Mouse (Mus musculus): ENCODE measurements around the gene Snd1. TPM values are rescaled to one million over a fixed set of nuclear protein-coding genes. Genes with fewer than 3 reads are reported as not detected.

Snd1 gene
- total RNA-seq, 2 experiments from 2014 or later = 19.8 to 24.8 TPM

DNA sequence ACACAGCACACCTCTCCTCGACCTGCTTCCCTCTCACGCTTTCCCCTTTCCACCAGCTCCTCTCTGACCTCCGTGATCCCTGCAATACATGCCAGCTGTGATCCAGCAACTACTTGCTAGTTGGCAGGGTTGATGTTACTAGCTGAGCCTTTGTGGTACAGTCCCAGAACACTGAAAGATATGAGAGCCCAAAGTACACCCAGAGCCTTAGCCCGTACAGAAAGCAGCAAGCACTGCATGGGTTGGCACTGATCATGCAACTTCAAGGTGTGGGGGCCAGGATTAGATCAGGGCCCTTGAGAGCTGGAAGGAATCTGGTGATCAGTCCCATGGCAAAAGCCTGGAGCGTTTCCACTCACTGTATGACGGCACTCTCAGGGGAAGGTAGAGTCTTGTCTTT lies 372.7 kb downstream of the Snd1 start:
- no peak for ATAC-seq (replicated peaks; ENCODE audit: low FRiP score, poor library complexity, severe bottlenecking)

DNA sequence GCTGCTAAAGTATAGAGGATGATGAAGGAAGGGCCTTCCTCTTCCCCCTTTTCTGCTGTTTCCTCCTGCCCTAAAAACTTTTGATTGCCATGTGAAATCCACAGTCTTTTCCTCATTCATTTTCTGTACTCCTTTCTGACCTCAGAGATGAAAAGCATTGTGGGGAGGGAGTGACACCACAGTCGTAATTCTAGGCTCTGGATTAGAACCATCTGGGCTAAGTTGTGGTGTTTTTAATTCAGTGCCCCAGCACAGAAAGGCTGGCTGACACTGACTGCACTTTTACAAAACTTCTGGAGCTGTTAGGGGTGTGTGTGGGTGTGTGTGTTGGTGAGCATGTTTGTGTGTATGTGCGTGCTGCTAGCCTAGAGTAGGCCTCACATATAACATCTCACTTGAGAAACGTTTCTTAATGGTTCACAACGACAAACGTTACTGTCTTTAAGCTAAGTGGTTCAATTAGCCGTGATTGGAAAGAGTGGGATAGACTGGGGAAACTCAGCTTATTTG lies 373.4 kb downstream of the Snd1 start:
- no peak for ATAC-seq (replicated peaks; ENCODE audit: low FRiP score, poor library complexity, severe bottlenecking)

DNA sequence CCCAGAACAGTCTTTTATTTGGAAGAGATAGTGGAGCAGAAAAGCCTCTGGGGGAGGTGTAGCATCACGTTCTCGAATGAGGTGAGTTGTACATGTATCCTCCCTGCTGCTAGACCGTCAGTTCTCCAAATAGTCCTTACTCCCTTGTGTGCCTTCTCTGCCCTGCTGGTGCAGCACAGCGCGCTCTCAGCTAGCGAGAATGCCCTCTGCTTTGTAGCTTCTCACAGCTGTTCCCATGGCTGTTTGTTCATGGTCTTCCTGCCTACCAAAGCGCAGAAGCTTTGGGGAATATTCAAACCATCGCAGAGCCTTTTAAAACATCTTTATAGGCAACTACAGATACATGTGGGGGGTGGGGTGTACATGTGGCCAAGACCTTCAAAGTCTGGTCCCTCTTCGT lies 374.0 kb downstream of the Snd1 start:
- ATAC-seq (replicated peaks; ENCODE audit: low FRiP score, poor library complexity, severe bottlenecking) = no peak

DNA sequence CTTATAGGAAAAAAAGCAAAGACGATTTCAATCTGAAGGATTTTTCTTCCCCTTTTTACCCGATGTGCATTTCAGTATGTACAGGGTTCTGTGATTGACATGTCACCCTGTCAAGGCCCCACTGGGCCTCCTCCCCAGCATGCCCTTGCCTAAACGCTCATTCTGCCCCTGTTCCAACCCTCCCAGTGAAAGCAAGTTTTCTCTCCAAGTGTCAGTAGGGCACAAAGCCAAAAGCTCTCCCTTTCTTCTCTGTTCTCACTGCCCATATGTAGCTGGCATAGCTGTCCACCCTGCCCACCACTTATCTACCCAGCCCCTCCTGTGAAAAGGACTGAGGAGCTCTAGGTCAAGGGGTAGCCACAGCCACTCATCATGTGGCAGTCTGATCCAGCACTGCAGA lies 374.4 kb downstream of the Snd1 start:
- no peak for ATAC-seq (replicated peaks; ENCODE audit: low FRiP score, poor library complexity, severe bottlenecking)

DNA sequence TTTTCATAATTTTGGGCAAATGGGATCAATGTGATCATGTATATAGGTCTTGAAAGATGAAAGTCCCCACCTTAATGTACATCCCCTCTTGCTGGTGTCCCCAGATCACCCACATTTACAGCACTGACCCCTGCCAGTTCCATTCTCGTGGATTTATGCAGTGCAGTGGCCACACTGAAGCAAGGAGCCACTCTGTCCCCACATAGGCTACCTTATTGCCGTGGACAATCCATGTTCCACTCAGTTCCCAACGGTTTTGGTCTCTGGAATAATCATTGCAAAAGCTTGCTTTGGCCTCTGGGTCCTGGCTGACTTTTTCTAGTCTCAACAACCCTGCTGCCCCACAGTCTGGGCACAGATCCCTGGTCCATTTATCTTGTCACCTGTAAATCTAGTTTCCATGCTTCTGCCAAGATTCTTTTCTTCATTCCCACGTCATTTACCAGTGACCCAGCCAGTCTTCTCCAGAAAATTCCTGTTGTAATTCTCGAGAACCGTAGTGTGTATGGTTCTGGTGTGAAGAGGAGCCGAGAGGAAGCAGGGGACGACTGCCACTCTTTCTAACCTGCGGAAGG lies 375.5 kb downstream of the Snd1 start:
- ATAC-seq (replicated peaks; ENCODE audit: low FRiP score, poor library complexity, severe bottlenecking) = no peak

DNA sequence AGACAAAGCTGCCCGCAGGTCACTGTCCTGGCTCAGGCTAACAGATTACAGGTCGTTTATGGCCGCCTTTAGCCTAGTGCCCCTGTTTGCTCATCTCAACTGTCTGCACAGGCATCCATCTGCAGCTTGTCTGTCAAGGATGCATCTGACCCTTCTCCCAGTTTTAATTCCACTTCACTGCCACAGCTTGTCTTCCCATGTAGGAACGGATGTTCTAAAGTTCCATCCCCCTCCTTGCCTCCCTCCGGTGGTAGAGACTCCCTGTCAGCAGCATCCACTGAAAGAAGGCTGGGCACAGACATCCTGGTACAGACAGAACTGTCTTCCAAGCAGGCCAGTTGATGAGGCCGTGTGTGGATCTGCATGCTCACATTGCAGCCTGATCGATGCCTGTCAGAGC lies 377.4 kb downstream of the Snd1 start:
- ATAC-seq (replicated peaks; ENCODE audit: low FRiP score, poor library complexity, severe bottlenecking) = no peak

DNA sequence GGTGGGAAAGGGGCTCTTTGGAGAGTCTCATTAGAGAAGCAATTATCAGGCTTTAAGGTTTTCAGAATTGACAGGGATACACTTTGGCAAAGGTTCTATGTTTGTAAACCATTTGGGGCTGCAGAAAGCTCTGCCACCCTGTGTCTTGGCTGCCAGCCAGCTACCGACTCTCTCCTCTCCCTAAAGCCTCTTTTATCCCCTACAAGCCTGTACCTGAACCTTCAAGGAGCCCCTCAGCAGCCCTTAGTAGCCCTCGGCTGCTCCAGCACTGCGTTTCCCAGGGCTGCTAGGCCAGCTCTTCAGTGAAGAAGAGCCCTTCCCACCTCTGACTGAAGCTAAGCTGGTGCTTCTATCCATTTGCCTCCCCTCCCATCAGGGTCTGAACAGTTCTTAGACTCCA lies 378.2 kb downstream of the Snd1 start:
- no peak for ATAC-seq (replicated peaks; ENCODE audit: low FRiP score, poor library complexity, severe bottlenecking)

DNA sequence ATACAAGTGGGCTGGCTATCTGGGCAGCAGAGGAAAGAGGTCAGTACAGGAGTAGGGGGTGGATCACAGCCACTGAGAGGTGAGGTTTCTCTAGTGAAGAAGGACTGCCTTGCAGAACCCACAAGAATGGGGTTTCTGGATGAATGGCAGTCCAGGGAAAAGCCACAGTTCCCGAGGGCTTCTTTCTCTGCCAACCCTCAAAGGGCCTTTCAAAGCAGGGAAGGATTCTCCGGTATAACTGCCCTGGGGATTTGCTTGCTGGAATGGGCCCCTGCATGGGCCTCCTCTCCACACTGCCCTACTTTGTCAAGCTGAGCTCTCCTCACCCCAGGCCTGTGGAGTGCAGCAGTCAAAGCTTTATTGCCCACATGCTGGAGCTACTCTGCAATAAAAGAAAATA lies 378.7 kb downstream of the Snd1 start:
- ATAC-seq (replicated peaks; ENCODE audit: low FRiP score, poor library complexity, severe bottlenecking) = no peak

DNA sequence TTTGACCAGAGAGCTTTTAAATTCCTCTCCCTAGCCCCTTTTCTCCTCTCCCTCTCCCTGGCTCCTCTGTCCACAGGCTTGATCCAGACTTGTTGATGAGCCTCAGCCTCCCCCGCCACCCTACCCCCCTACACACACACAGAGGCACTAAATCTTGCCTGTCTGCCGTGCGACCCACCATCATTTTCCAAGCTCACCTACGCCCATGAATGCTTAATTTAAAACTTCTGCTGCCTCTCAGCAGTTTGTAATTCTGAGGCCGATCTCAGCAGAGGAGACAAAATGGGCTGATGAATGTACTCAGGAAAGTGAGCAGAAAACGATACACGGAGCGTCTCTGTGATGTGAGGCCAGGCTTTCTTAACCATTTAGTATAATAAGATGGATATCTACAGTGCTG lies 379.7 kb downstream of the Snd1 start:
- ATAC-seq (replicated peaks; ENCODE audit: low FRiP score, poor library complexity, severe bottlenecking) = no peak

DNA sequence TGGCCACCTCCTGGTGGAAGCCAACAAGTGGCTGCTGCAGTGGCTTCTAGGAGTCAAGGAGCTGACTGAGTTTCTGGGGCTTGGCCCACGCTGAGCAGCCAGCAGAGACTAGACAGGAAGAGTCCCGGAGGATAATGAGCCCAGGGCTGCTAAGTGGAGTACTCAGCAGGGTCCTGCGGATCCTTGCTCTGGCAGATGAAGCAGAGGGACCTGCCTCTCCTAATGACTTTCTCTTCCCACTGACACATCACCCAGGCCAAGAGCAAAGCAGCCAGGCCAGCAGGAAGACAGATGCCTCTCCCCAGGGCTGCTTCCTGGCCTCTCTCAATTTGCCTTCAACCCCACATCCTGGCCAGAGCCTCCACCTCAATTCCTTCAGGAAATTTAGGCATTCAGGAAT lies 380.5 kb downstream of the Snd1 start:
- no peak for ATAC-seq (replicated peaks; ENCODE audit: low FRiP score, poor library complexity, severe bottlenecking)

DNA sequence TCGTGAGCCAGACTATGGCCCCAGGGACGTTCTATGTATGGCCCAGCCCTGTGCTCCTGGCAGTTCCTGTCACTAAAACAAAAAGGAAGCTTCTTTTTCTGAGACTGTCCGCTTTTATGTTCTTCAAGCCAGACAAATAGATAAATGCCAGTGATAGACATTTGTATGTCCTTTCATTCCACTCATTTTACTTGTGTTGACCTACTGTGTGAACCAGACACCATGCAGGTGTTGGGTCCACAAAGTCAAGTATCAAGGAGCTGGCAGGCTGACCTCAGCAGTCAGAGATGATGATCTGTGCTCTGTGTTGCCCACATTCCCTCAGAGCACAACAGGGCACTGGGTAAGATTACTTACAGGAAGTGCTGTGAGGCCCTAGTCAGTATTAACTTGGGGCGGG lies 381.9 kb downstream of the Snd1 start:
- no peak for ATAC-seq (replicated peaks; ENCODE audit: low FRiP score, poor library complexity, severe bottlenecking)

DNA sequence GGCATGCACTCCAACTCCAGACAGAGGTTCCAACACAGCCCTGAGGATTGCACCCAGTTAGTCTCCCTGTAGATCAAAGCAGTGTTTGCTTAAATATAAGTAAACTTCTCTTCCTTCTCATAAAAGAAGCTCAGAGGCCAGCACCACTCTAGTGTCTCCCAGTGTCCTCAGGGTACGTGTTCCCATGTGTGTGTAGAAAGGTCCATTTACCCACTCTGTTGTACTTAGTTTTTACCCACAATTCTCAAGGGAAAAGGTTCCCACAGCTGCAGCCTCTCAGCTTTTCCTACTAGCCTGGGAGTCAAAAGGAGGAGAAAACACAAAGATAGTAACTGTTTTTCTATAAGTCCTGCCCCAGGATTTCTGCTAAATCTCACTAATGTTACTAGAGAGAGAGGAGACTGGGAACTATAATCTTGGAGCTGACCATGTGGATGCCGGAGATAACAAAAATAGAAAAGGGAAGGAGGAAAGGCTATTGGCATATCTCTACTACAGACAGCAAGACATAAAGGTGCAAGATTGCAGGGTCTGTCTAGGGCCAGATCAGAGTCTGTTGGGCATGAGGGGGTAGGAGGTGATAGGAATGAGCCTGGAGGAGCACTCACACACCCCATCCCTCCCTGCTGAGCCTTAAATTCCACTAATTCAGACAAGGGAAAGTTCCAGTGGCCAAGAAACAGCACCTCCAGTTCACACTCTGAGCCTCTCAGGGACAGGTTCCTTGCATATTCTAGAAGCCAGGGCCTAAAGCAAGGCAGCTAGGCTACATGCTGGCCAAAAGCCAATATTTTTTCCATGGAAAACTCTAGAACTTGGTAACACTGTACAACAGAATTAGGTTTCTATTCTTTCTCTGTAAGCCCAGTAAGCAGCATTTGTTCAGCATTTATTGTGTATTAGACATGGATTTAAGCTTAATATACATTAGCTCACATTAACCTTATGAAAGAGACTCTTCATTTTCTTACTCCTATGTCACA lies 382.6 kb downstream of the Snd1 start:
- no peak for ATAC-seq (replicated peaks; ENCODE audit: low FRiP score, poor library complexity, severe bottlenecking)

DNA sequence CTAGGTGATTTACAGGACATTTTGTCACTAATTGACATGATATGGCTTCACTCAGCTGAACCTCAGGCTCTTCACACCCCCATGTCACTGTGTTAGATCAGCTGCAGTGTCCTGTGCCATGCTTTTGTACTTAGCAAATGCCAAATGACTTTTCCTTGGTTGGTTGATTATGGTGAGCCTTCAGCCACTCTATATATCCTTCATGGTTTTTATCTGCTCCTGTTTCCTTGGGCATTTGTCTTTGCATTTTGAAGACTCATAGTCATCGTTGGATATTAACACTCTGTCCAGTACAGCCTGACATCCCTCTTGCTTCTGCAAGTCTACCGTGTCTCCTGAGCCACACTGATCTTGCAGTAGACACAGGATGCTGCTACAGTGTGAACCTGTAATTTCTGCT lies 384.2 kb downstream of the Snd1 start:
- ATAC-seq (replicated peaks; ENCODE audit: low FRiP score, poor library complexity, severe bottlenecking) = no peak

DNA sequence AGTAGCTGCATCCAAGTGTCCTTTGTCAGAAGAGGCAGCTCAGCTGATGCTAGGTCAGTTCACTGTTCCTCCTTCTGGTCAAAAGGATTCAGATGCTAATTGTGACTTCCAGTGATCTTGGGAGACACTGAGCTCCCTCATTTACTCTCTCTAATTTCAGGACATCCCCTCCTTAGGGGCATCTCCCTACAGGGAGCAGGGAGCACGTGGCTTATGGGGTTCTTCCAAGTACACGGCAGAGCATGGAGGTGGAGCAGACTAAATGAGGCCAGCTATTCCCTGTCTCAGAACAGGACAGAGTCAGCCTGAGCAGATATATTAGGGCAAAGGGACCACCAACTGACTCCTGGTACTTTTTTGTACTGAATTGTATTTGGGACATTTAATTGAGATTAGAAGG lies 385.5 kb downstream of the Snd1 start:
- ATAC-seq (replicated peaks; ENCODE audit: low FRiP score, poor library complexity, severe bottlenecking) = no peak

DNA sequence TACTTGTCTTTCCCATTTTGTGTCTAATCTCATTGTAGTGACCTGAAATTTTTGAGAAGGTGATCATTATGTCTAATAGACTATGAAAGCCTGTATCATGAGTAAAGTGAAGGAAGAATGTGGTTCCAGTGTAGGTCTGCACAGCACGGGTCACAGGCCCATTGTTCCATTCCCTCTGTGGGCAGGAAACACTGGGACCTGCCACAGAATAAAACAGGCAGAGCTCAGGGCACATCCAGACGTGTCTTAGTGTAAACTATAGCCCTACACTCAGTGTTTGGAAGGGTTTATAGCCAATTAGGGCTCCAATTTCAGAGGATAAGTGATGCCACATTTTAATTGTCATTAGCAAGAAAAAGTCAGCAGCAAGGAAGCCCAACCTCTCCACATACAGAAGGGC lies 386.0 kb downstream of the Snd1 start:
- no peak for ATAC-seq (replicated peaks; ENCODE audit: low FRiP score, poor library complexity, severe bottlenecking)

DNA sequence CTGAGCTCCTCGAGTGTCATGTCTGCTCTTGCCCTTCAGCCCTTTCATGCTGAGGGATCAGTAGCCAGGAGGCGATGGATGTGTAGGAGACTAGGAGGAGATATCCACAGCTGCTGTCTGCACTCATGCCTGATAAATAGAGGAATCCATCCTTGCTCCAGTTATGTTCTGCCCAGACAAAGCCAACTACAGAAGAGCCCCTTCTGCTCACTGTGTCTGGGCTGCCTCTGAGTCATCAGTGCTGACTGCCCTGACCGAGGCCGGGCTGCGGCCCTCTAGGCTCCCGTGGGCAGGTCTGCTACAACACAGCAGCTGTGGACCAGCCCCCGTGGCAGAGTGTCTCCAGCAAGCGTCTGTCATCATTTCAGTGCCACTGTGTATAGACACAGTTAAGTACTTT lies 387.4 kb downstream of the Snd1 start:
- no peak for ATAC-seq (replicated peaks; ENCODE audit: low FRiP score, poor library complexity, severe bottlenecking)

DNA sequence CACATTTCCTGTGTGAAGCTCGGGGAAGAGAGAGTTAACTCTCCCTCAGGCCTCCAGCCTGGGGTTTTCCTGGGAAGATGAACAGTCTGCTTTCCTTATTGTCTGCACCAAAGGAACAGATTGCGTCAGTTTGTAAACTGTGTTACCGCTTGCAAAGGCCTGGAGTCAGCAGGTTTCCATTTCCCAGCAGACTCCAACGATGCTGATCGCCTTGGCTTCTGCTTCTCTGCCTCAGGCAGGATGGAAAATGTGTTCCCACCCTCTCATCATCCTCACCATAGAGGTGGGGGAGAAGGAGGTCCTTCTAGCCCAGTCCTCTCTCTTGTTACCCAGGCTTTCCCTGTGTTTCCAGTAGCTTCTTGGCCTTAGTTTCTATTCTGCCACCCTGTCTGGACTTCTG lies 389.7 kb downstream of the Snd1 start:
- ATAC-seq (replicated peaks; ENCODE audit: low FRiP score, poor library complexity, severe bottlenecking) = no peak

DNA sequence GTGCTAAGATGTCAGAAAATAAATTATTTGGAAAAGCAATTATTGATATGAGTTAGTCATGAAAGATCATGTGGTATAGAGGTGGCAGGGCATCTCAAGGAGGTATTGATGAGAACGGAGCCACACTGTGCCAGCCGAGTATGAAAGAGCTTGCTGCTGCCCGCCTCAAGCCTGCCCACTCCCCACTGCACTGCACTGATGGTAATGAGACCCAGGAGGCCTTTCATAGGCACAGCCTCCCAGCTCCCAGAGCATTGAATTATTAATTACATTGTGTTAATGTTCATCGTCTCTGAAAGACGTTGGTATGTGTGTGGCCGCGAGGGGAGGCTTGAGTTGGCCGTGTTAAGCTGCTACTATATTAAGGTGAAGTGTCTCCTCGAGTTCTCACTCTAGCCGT lies 390.2 kb downstream of the Snd1 start:
- ATAC-seq (replicated peaks; ENCODE audit: low FRiP score, poor library complexity, severe bottlenecking) = no peak

DNA sequence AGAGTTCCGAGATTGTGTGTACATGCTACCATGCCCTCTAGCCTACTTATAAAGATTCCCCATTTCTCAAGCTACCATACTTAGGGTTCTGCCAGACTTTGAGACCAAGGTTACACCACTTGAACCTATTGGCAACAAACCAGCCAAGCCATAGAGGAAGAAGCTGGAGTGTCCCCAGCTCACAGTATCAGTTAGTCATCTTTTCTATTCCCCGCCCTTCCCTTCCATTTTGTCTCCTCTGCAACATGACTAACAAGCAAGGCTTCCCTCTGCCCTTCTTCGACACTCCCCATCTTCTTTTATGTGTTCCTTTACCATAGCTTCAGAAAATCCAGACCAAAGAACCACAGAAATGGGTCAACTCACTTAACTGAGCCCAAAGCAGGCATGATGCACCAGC lies 391.3 kb downstream of the Snd1 start:
- ATAC-seq (replicated peaks; ENCODE audit: low FRiP score, poor library complexity, severe bottlenecking) = no peak

DNA sequence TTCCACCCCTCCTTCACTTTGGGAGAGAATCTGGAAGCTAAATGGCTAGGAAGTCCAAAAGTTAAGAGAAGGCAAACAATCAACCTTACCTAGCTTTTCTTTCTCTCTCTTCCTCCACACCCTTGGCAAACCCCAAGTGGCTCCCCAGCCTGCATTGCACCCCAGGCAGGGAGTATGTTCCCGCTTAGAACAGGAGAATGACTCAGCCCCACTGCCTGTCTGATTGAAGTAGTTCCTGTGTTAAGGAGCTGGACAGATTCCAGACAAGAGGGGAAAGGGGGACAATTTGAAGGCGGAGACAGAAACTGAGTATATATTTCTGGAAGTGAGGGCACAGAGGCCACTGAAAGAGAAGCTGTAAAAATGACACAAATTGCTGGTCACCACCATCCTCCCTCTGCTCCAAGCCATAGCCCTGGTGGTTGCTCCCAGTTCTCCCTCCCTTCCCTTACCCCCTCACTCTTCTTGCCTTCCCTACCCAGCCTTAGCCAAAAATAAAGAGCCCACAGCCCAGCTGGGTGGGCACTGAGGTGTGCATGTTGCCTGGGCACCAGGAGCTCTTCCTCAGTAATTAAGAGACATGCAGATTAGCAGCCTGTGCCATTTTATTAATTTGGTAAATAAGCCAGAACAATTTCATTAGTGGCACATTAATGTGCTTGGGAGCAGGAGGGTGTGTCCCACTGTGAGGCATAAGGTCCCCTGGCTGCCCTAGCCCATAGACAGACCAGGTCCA lies 392.7 kb downstream of the Snd1 start:
- ATAC-seq (replicated peaks; ENCODE audit: low FRiP score, poor library complexity, severe bottlenecking) = no peak

Data from erythroblast, adult 5-6 weeks (primary cell).